Mouse (Mus musculus): Measurements from ENCODE around the gene Osbpl2.

The Osbpl2 gene

DNA sequence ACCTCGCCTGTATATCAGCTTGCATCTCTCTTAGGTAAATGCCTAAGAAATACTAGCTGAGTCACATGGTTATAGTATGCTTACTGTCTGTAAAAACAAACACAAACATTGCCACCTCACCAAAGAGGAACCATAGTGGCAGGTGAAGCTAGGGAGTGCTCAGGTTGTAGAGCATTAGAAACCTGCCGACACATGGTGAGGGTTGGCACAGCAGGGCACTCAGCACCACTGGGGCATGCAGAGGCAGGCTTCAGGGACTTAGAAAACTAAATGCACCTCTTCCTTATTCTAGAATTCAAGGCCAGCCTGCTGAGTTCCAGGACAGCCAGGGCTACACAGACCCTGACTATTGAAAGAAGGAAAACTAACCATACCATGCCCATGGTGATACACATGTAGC, 47.8 kb downstream of the Osbpl2 start:
- DNase-seq: no peak

- DNase-seq: no peak
Measured at GRCm38 (mm10) chr2:180170151-180170805, 51.2 kb downstream of the Osbpl2 start.

DNA sequence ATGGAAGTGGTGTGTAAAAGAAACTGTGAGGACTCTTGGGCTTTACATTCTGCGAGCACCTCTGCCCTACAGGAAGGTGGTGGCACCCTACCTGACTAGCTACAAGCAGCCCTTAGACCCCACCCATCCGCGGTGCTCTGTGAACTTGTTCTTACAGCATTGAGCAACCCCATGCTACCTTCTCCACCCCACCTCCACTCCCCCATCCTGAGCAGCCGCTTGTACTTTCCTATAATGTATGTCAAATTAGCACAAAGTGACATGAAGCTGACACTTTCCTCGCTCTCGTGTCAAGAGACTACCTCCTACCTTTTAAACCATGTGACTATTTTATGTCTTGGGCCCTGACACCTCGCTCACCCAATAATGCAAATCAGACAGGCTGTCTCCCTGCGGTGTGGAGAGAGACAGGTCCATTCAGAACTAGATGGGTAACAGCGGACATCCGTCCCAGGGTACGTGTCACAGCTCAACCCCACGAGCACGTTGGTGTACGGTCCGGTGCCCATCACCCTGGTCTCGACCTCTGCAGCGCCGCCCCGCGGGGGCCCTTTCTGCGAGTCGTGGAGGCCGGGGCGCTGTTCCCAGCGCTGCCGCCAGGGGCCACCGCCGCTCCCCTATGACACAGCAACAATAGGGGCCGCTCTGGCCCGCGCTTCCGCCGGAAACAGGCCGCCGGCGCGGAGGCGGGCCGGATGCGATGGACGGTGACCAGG, 51.9 kb downstream of the Osbpl2 start, which contains the start of gene Adrm1:
Adrm1 (plus strand) TSS at position 680 of the 716 bp plus-strand sequence.
- DNase-seq: peak; percentile 98 to 99

- DNase-seq: no peak
Measured at GRCm38 (mm10) chr2:180171522-180172070, 52.5 kb downstream of the Osbpl2 start.

DNA sequence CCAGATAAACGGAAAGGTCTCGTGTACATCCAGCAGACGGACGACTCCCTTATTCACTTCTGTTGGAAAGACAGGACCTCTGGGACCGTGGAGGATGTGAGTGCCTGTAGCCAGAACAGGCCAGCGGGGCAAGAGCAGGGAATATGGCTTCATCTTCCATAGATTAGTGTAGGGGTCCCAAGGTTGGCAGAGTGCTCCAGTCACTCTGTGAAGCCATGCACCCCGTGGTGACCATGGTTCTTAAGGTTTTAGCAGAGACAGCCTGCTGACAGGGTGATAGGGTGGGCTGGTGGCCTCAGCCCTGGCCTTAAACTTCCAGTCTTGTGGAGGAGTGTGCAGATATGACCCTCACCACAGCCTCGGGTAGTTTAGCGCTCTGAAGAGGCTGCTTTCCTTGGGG, 53.0 kb downstream of the Osbpl2 start:
- peak in 1 of 2 experiments; percentile 26 for DNase-seq

DNA sequence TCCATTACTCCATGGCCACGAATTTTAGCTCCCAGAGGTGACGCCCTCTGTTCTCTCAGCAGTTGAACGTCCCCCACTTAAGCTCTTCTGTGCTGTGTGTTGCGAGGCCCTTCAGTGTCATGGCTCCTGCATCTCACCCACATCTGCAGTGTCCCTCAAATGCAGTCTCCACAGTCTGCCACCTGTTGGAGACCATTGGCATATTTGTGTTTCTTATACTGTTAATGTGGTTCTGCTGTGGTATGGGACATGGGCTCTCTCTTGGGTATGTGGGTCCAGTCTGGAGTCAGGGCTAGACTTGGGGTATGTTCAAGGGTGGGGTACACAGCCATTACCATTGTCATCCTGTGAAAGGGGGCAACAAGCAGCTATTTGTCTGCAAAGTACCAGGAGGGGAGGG, 54.1 kb downstream of the Osbpl2 start:
- no peak for DNase-seq

- DNase-seq: peak; percentile 31 to 33
Measured at GRCm38 (mm10) chr2:180173711-180174110, 54.6 kb downstream of the Osbpl2 start.

DNA sequence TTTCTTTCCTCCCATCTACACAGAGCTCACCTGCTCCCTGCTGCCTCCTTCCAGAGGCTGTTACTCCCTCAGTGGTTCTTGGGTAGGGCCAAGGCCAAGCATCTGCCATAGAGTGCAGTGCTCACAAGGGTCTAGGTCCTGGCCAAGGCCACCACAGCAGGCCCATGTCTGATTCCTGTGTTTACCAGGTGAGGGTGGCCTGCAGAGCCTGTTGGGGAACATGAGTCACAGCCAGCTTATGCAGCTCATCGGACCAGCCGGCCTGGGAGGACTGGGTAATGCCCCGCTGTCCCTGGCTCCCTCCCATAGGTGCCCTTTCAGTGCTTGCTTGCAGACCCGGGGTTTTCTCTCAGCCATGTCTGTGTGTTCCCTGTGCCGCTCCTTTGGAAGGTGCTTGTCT, 55.0 kb downstream of the Osbpl2 start:
- DNase-seq: no peak

GRCm38 (mm10) chr2:180175725-180176124, 56.6 kb downstream of the Osbpl2 start:
- no peak for DNase-seq

DNA sequence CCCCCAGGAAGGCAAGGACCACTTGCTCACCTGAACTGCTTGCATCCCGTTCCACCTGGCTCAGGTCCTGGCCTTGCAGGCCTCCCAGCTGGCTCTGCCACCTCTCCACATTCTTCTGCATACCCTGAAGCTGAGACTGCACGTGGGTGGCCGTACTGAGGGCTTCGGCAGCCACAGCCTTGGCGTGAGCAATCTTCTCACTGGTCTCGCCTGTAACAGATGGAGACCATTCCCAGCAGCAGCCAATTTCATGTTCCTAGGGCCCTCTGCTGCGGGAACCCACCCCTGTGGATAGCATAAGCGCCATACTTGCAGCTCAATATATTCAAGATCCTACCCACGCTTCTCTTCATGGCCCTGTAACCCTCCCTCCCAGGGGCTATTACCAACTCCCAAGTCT, 62.4 kb downstream of the Osbpl2 start:
- DNase-seq: no peak

DNA sequence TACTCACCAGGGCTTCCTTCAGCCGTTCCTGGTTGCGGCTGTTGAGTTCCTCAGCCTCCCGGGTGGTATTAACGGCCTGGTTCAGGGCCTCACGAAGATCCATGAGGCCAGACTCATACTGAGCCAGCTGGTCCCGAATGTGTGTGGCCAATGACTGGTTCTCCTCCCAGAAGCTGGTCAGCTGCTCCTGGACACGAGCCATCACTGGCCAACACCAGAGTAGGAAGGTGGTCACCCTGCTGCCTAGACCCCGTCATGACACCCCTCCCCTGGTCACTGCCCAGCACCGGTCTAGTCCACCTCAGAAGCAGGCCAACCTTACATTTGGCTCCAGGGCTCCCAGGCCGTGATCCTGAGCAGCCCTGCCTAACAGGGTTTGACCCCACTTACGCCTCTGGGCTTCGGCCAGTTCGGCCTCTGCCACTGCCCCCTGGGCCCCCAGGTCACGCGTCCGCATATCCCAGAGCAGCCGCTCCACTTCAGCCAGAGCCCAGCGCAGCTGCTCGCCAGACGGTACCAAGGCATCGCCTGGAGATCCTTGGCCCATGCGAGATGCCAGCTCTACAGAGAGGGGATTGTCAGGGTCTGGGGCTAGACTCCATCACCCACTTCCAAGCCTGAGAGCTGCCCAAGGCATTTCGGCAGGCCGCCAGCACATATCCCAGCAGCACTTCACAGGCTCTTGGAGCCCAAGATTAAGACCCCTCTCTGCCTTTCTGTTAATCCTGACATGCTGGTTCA, 65.1 kb downstream of the Osbpl2 start:
- no peak for DNase-seq

- DNase-seq: no peak
Measured at GRCm38 (mm10) chr2:180184752-180185109, 65.6 kb downstream of the Osbpl2 start.

DNA sequence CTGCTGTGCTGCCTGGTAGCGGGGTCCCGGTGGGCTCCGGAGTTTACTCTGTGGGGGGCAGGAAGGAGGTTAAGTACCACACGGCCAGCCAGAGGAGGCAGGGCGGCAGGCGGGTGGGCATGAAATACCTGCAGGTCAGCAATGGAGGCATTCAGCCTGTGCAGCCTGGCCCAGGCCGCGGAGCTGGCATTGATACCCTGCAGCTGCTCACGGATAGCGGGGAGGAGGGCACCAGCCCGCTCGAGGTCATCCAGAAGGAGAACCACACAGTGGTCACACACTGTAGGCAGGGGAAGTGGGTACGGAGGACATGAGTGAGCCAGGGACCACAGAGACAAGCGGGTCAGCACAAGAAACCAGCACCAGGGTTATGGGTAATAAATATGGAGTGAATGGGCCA, 66.6 kb downstream of the Osbpl2 start:
- DNase-seq: no peak

DNA sequence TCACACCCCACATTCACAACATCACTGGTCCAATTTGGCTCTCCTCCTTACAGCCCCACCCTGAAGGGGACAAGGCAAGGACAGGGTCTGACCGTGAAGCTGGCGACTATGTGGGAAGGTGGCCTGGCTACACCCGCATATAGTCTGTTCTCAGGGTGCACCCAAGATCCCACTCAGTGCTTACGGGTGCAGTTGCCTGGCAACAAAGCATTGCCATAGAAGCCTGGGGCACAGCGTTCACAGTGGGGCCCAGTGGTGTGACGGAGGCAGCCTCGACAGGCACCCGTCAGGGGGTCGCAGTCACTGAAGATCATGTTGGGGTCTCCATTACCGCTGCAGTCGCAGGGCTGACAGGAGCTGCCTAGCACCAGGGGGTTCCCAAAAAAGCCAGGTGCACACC, 68.3 kb downstream of the Osbpl2 start:
- no peak for DNase-seq

DNA sequence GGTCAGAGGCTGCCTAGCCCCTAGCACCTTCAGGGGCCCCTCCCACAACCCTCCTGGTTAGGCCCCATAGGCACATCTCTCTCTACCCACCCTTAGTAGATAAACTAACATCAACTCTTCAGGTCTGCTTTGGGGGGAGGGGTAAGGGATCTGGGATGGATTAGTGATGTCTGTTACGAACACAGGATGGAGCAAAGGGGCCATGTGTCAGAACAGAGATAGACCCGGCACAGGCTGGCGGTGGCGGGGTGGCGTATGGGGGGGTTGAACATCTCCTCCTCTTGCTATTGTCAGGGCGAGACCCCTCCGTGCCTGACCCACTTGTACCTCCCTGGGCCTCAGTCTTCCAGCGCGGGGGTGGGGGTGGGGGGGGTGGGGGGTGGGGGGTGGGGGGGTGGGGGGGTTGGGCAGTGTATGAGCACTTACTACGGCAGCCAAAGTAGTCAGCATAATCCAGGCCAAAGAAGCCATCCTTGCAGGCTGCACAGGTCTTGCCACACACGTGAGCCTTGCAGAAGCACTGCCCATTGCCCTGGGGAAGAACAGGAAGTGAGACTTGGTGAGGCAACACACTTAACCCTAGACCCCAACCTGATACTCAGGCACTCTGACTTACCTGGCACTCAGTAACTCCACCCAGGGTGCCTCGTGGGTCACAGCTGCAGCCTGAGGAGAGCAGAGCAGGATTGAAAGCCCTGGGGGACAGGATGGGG, 77.7 kb downstream of the Osbpl2 start:
- no peak for DNase-seq

GRCm38 (mm10) chr2:180197323-180198037, 78.4 kb downstream of the Osbpl2 start:
- no peak for DNase-seq

DNA sequence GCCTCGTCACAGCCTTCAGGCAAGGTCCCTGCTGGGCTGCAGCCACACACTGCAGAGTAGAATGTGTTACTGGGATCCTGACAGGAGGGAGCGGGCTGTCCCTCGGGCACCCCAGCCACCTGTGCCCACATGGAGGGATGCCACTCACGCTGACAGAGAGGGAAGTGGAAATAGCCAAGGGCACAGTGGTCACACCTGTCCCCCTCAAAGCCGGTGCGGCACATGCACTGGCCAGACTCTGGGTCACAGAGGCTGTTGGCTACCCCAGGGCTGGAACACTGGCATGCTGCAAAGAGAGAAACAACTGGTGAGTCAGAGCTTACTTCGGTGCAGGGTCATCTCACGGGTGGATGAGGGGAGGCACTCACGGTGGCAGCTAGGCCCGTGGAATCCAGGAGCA, 79.7 kb downstream of the Osbpl2 start:
- no peak for DNase-seq

DNA sequence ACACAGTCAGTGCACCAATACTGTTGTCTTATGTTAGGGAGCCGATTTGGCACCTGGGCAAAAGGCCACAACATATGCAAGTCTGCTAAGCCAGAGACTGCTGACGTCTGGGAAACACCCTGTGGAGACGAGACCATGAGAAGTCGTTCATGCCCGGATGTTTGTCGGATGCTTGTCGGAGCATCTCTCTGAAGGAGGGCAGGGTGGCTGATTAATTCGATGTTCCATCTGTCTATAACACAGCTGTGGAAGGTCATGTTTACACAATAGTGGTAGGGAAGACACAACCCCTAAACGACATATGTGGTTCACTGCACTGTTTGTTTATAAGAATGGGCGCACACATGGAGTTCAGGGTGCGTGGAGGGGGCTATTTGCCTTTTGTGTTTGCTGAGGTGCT, 81.6 kb downstream of the Osbpl2 start:
- no peak for DNase-seq

DNA sequence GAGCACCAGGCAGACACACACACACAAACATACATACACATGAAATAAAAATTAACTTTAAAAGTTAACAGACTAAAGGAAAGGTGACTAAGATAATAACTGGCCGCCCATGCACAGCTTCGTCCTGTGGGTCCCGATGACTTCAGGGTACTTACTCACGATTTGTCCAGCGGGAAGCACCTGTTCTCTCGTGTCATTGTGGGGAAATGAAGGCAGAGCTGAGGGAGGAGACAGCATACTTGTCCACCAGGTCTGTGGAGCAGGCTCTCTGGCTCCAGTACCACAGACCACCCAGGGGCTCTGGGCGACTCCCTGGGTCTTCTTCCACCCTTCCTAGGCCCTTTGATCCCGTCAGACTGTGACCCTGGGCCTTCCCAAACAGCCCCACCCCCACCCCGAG, 82.2 kb downstream of the Osbpl2 start:
- no peak for DNase-seq

GRCm38 (mm10) chr2:180202263-180202662, 83.2 kb downstream of the Osbpl2 start:
- no peak for DNase-seq

GRCm38 (mm10) chr2:180202805-180203204, 83.7 kb downstream of the Osbpl2 start:
- no peak for DNase-seq

- DNase-seq: no peak
Measured at GRCm38 (mm10) chr2:180204501-180204900, 85.4 kb downstream of the Osbpl2 start.

All from cerebellum, postnatal 36 days (tissue).